Mouse (Mus musculus): ENCODE data around the gene Fam3a.
A peak's percentile ranks its signal among the peaks of the same experiment; 100 is the strongest.
"Not testable (repeated sequence)": the region's sequence is repeated elsewhere in the genome, so short reads cannot be mapped to it uniquely, and the experiment has no call there.

Gene Fam3a

GRCm38 (mm10) chrX:74392535-74393443, at the start of gene Fam3a, which contains the start of gene Ikbkg:
TSS of gene Fam3a (minus strand) at chrX:74393272.
TSS of gene Ikbkg (plus strand) at chrX:74393290.
- DNase-seq (ENCODE audit: low spot score in 2 of 2), result peak; percentile 59 to 83

GRCm38 (mm10) chrX:74429290-74429821, 36.3 kb upstream of the Fam3a start:
- DNase-seq (ENCODE audit: low spot score in 2 of 2), result peak; percentile 59 to 75

GRCm38 (mm10) chrX:74428826-74429276, 35.8 kb upstream of the Fam3a start, which contains the start of gene G6pdx:
TSS of gene G6pdx (minus strand) at chrX:74429194.
- peak; percentile 77 to 87 for DNase-seq (ENCODE audit: low spot score in 2 of 2)

- no peak for DNase-seq (ENCODE audit: low spot score in 2 of 2)
Measured at GRCm38 (mm10) chrX:74428146-74428825, 35.2 kb upstream of the Fam3a start.

GRCm38 (mm10) chrX:74427116-74427515, 34.0 kb upstream of the Fam3a start:
- no peak for DNase-seq (ENCODE audit: low spot score in 2 of 2)

- DNase-seq (ENCODE audit: low spot score in 2 of 2), result no peak
Measured at GRCm38 (mm10) chrX:74426256-74426655, 33.2 kb upstream of the Fam3a start.

GRCm38 (mm10) chrX:74425195-74425594, 32.1 kb upstream of the Fam3a start:
- DNase-seq (ENCODE audit: low spot score in 2 of 2), result peak; percentile 44 to 67

GRCm38 (mm10) chrX:74424443-74424842, 31.4 kb upstream of the Fam3a start:
- DNase-seq (ENCODE audit: low spot score in 2 of 2), result peak; percentile 26 to 48

- DNase-seq (ENCODE audit: low spot score in 2 of 2), result peak; percentile 35 to 51
Measured at GRCm38 (mm10) chrX:74413377-74413776, 20.3 kb upstream of the Fam3a start.

GRCm38 (mm10) chrX:74408340-74408739, 15.3 kb upstream of the Fam3a start:
- no peak for DNase-seq (ENCODE audit: low spot score in 2 of 2)

- no peak for DNase-seq (ENCODE audit: low spot score in 2 of 2)
Measured at GRCm38 (mm10) chrX:74400136-74400535, 7.1 kb upstream of the Fam3a start.

- no peak for DNase-seq (ENCODE audit: low spot score in 2 of 2)
Measured at GRCm38 (mm10) chrX:74388153-74388552, 4.9 kb downstream of the Fam3a start.

- DNase-seq (ENCODE audit: low spot score in 2 of 2), result no peak
Measured at GRCm38 (mm10) chrX:74384451-74384850, 8.6 kb downstream of the Fam3a start.

GRCm38 (mm10) chrX:74372888-74373549, 20.1 kb downstream of the Fam3a start, which contains the start of the genes Ubl4a and Slc10a3:
TSS of gene Ubl4a (minus strand) at chrX:74373218.
TSS of gene Slc10a3 (minus strand) at chrX:74373349.
- DNase-seq (ENCODE audit: low spot score in 2 of 2), result peak; percentile 77 to 90

- peak; percentile 60 to 73 for DNase-seq (ENCODE audit: low spot score in 2 of 2)
Measured at GRCm38 (mm10) chrX:74368209-74368909, 24.7 kb downstream of the Fam3a start.

- DNase-seq (ENCODE audit: low spot score in 2 of 2), result no peak
Measured at GRCm38 (mm10) chrX:74367512-74367911, 25.6 kb downstream of the Fam3a start.

- peak in 1 of 2 experiments; percentile 48 for DNase-seq (ENCODE audit: low spot score in 2 of 2)
Measured at GRCm38 (mm10) chrX:74359171-74359570, 33.9 kb downstream of the Fam3a start.

- DNase-seq (ENCODE audit: low spot score in 2 of 2), result not testable (repeated sequence)
Measured at GRCm38 (mm10) chrX:74357069-74357468, 36.0 kb downstream of the Fam3a start.

- peak; percentile 42 to 76 for DNase-seq (ENCODE audit: low spot score in 2 of 2)
Measured at GRCm38 (mm10) chrX:74353467-74353770, 39.7 kb downstream of the Fam3a start, which contains the start of gene Lage3. TSS of gene Lage3 (minus strand) at chrX:74353618.

GRCm38 (mm10) chrX:74352645-74353466, 40.2 kb downstream of the Fam3a start:
- no peak for DNase-seq (ENCODE audit: low spot score in 2 of 2)

All from urinary bladder, postnatal 36 days (tissue).